Mouse (Mus musculus): Measurements from ENCODE around the gene Gprin3. TPM values are rescaled to one million over a fixed set of nuclear protein-coding genes. Genes with fewer than 3 reads are reported as not detected.
"Not testable (repeated sequence)": the region's sequence is repeated elsewhere in the genome, so short reads cannot be mapped to it uniquely, and the experiment has no call there.

The Gprin3 gene
- polyA plus RNA-seq, 1 experiment from 2014 or later, result 1.9 TPM

- ATAC-seq (no peak), DNase-seq (ENCODE audit: low spot score) (no peak)
- Histone ChIP-seq H3K27me3 (replicated peaks; ENCODE audit: control insufficient read depth, insufficient read depth, low read length) (no peaks in the 10 kb centered on the region), H3K27ac (ENCODE audit: low read depth, low read length) (no peak overlapping the region), H3K4me3 (ENCODE audit: low read depth, low read length) (no peak overlapping the region), H3K9ac (ENCODE audit: low read length) (no peak overlapping the region), H3K9me3 (replicated peaks; ENCODE audit: control insufficient read depth, low read length) (no peaks in the 10 kb centered on the region), H3K4me2 (ENCODE audit: low read length) (no peak overlapping the region), H3K36me3 (ENCODE audit: control insufficient read depth, insufficient read depth, low read length) (no peaks in the 10 kb centered on the region), H3K4me1 (ENCODE audit: control insufficient read depth, insufficient read depth, low read length) (no peaks in the 10 kb centered on the region)
- 83% methylated on average over 2 of the region's 2 CpGs for WGBS
Observed at GRCm38 (mm10) chr6:59313162-59313561, 112.9 kb downstream of the Gprin3 start.

- Histone ChIP-seq H3K4me1 (ENCODE audit: control insufficient read depth, insufficient read depth, low read length) (no peaks in the 10 kb centered on the region), H3K36me3 (ENCODE audit: control insufficient read depth, insufficient read depth, low read length) (no peaks in the 10 kb centered on the region), H3K27me3 (replicated peaks; ENCODE audit: control insufficient read depth, insufficient read depth, low read length) (no peaks in the 10 kb centered on the region), H3K9ac (ENCODE audit: low read length) (no peak overlapping the region), H3K4me2 (ENCODE audit: low read length) (no peak overlapping the region), H3K4me3 (ENCODE audit: low read depth, low read length) (no peak overlapping the region), H3K27ac (ENCODE audit: low read depth, low read length) (no peak overlapping the region), H3K9me3 (replicated peaks; ENCODE audit: control insufficient read depth, low read length) (no peaks in the 10 kb centered on the region)
- no peak for DNase-seq (ENCODE audit: low spot score)
- ATAC-seq, result no peak
- WGBS, result 97% methylated on average over 2 of the region's 2 CpGs
Observed at GRCm38 (mm10) chr6:59311241-59311640, 114.9 kb downstream of the Gprin3 start.

- H3K36me3 ChIP-seq (ENCODE audit: control insufficient read depth, insufficient read depth, low read length); H3K9me3 ChIP-seq (replicated peaks; ENCODE audit: control insufficient read depth, low read length); DNase-seq (ENCODE audit: low spot score); H3K9ac ChIP-seq (ENCODE audit: low read length); ATAC-seq; H3K4me2 ChIP-seq (ENCODE audit: low read length); H3K4me3 ChIP-seq (ENCODE audit: low read depth, low read length); H3K27me3 ChIP-seq (replicated peaks; ENCODE audit: control insufficient read depth, insufficient read depth, low read length); H3K27ac ChIP-seq (ENCODE audit: low read depth, low read length); H3K4me1 ChIP-seq (ENCODE audit: control insufficient read depth, insufficient read depth, low read length): not testable (repeated sequence)
- WGBS, result 82% methylated on average over 2 of the region's 2 CpGs
Observed at GRCm38 (mm10) chr6:59304235-59304942, 121.7 kb downstream of the Gprin3 start.

GRCm38 (mm10) chr6:59303031-59303430 lies 123.1 kb downstream of the Gprin3 start:
- no peak overlapping the region for H3K27ac ChIP-seq (ENCODE audit: low read depth, low read length)
- no peaks in the 10 kb centered on the region for H3K4me1 ChIP-seq (ENCODE audit: control insufficient read depth, insufficient read depth, low read length)
- no peaks in the 10 kb centered on the region for H3K9me3 ChIP-seq (replicated peaks; ENCODE audit: control insufficient read depth, low read length)
- no peak overlapping the region for H3K4me2 ChIP-seq (ENCODE audit: low read length)
- no peaks in the 10 kb centered on the region for H3K27me3 ChIP-seq (replicated peaks; ENCODE audit: control insufficient read depth, insufficient read depth, low read length)
- H3K9ac ChIP-seq (ENCODE audit: low read length), result no peak overlapping the region
- WGBS, result 92% methylated on average over 1 of the region's 1 CpGs
- no peak overlapping the region for H3K4me3 ChIP-seq (ENCODE audit: low read depth, low read length)
- H3K36me3 ChIP-seq (ENCODE audit: control insufficient read depth, insufficient read depth, low read length), result no peaks in the 10 kb centered on the region
- ATAC-seq (no peak), DNase-seq (ENCODE audit: low spot score) (no peak)

Other genes with a start within 250 kb of the Gprin3 start
- gene Tigd2, start 217.4 kb downstream of the Gprin3 start, polyA plus RNA-seq (2014; fragmentation: Nextera tagmentation; extraction: Ambion mirVana), result 10.2 TPM in 2 replicates

Data from forebrain, embryonic 14.5 days (tissue).